Mouse (Mus musculus): ENCODE measurements around the gene Rft1.

The Rft1 gene

DNA sequence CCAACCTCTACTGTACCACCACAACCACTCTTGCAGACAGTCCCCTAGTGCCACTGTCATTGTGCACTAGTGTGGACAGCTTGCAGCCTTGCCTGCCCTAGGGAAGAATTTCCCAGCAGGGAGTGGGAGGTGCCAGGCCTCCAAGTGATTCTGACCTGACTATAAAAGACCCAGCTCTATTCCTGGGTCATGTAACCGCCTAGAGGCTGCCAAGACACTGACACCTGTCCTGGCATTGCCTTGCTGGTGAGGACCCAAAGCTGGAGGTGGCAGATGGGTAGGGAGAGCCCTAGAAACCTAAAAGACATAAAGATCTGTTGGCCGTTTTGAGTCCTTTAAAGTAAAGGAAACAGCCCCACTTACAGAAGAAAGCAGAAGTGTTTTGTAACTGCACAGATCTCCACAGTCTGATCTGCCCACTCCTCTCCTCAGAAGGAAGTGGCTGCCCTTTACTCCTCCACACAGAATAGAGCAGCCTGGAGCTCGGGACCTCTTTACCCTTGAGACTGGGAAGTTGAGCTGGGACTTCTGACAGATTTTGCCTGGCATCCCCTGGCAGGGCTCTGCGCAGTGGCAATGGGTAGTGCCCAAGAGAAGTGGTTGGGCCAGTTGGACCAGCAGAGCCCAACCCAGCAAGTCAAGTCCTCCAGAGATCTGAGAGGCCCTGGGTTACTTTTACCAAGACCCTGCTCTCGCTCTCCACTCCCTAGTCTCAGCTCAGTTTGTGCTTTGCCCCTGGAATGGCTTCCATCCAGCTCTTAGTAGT is 23.2 kb upstream of the Rft1 start:
- peak; percentile 65 for ATAC-seq (ENCODE audit: low TSS enrichment)

DNA sequence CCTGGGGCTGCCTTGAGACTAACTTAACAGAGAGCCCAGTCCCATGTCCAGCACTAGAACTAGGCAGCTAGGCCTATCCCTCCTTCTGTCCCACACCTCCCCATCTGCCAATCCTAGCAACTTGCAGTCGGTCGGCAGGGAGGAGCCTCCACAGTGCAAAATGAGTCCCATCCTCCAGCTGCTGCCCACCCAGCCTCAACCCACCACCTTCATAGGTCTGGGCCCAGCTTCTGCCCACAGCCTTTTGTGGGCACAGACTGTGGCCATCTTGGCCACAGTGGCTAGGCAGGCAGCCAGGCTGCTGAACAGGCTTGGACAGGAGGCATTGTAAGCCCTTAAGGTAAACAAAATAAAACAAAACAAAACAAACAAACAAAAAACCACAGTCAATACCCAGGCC is 22.3 kb upstream of the Rft1 start:
- no peak for ATAC-seq (ENCODE audit: low TSS enrichment)

DNA sequence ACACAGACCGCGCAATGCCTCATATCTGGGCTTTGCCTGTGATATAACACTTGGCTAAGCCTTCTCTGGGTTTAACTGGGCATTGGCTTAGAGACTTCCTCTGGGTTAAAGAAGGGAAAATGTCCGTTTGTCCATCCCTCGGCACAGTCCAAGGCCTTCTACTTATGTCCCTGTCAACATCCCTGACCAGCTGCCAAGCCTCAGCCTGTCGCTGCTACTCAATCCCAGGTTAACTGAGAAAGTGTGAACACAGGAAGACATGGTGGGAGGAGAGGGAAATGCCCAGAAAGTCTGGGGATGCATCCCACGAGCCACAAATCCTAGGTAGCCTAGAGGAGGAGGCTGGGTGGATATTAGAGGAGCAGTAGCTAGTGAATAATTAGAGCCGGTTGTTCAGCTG is 20.5 kb upstream of the Rft1 start:
- ATAC-seq (ENCODE audit: low TSS enrichment), result 0 out of 2 replicates have a peak, but pooled peaks have one; percentile 20

DNA sequence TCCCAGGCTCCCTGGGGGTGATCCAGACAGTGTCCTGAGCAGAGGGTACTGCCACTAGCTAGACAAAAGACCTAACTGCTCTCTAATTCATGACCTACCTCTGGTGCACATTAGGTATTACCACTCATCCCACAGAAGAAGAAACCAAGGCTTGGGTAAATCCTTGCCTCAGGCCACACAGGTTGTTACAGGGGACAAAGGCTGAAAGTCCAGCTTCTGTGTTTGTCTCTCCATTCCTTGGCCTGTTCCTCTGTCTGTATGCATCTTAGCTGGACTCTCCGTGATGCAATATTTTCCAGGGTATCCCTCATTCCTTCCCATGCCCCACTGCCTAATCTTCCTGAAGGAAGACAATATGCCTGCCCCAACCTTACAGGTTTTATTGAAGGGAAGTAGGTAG is 19.7 kb upstream of the Rft1 start:
- ATAC-seq (ENCODE audit: low TSS enrichment), result no peak

DNA sequence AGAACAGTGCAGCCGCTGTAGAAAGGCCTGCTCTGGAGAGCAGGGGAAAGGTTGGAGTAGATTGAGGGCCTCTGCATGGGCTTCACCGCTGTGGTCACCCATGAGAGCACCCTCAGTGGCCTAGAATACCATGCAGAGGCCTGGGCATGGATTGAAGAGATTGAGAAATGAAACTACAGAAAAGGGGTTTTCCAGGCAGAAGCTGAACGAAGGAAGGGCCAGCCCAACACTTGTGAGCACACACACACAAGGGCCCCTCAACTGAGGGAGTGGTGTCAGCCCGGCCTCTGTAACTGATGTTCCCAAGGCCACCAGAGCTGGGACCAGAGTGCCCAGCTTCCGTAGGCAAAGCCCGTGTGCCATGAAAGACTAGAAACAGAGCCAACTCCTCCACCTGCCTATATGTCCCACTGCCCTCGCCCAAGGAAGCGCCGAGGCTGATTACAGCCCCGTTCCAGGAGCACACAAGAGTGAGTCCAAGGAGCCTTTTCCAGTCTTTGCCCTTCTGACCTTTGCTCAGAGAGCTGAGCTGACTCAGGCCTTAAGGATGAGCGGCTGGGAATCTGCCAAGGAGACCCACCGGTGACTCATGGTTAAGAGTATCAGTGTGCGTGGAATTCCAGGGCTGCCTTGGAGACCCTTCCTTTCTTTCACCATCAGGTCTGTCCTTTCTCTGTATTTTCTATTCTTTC is 18.8 kb upstream of the Rft1 start:
- no peak for ATAC-seq (ENCODE audit: low TSS enrichment)

DNA sequence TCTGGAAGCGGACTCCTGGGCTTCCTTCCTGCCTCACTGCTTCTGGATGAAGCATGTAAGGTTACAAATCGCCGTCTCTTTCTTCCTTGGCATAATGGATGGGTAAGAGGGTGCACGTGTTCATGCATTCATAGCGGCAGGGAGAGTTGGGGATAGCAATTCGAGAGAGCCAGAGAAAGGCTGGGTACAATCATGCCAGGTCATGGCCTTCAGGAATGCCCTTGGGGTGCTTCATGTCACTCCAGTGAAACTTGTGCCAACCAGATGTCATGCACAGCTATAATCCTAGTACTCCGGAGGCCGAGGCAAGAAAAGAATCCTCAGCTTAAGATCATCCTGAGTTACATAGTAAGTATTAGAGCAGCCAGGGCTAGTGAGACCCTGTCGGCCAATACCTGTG is 17.7 kb upstream of the Rft1 start:
- no peak for ATAC-seq (ENCODE audit: low TSS enrichment)

DNA sequence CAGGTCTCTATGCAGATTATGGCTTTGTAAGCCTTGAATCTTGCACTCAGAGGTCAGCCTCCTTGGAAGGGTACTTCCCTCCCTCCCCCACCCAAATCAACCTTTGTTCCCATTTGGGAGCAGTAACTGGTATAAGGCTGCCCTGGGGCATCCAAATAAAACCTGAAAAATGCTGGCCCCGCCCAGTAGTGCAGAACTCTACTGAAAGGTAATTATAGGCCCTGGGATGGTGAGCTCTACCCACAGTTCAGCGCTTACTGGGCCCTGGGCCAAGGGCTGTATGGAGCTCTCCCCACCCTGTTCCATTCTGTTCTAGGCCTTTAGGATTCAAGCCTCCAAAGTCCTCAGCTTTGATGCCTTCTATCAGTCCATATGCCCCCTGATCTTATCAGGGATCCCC is 17.1 kb upstream of the Rft1 start:
- ATAC-seq (ENCODE audit: low TSS enrichment), result no peak

DNA sequence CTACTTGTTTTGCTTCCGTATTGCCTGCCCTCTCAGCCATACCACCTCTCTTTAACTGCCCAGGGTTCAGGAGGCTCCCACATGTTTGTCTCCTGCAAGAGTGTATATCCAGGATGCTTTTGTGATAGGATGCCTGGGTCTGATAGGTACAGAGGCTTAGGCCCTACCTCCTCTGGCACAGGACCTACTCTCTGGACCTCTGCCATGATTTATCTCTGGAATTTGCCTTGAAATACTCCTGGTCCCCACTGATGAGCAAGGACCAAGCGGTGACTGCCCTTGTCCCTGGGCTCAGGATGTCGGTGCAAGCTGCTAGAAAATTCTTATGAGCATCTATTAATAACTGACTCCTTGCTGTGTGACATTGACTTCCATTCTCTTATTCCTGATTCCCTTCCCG is 16.2 kb upstream of the Rft1 start:
- ATAC-seq (ENCODE audit: low TSS enrichment), result no peak

DNA sequence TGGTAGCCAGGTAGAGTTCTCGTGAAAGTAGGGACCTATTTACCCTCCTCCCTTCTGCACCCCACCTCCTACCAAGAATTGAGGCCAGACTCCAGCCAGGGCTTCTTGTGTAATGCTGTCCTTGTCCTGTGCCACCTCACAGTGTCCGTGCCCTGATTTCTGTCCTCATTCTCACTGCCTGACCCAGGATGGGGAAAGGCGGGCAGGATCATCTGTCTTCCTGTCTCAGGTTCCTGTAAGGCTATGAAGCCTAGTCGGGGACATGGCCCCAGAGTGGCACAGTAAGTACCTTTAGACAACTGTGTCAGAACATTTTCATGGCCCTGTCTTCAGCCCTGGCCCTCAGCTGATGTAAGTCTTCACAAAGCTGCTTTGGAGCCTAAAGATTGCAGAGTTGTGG is 15.5 kb upstream of the Rft1 start:
- ATAC-seq (ENCODE audit: low TSS enrichment), result no peak

DNA sequence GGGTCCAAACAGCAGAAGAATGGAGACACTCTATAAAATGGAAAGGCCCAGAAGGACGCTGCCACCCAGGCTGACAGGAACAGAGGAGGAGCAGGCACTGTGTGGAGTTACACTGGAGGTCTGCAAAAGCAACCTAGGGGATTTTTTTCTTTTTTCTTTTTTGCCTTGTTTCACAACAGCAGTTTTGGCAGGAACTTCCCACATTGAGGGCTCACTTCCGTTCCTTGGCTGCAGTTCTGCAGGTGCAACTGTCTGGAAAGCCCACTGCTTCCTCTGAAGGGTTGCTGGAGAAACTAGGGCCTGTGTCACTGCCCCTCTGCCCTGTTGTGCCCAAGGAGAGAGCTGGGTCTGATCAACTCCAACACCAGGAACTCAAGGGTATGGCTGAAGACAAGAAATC is 12.4 kb upstream of the Rft1 start:
- no peak for ATAC-seq (ENCODE audit: low TSS enrichment)

DNA sequence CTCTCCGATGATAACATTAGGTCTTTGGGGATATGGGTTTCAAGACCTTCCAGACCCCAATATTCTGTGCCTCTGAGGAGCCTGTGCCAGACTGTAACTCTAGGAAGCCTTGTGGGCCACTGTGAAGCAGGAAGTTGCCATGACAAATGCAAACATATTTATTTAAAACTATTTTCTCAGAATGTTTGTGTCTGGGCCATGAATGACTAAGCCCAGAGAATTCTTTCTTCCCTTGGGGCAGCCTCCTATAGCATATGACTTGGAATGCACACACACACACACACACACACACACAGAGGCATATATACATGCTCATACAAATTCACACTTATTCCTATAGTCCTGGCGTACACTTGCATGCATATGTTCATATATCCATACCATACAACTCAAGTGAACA is 10.1 kb upstream of the Rft1 start:
- no peak for ATAC-seq (ENCODE audit: low TSS enrichment)

DNA sequence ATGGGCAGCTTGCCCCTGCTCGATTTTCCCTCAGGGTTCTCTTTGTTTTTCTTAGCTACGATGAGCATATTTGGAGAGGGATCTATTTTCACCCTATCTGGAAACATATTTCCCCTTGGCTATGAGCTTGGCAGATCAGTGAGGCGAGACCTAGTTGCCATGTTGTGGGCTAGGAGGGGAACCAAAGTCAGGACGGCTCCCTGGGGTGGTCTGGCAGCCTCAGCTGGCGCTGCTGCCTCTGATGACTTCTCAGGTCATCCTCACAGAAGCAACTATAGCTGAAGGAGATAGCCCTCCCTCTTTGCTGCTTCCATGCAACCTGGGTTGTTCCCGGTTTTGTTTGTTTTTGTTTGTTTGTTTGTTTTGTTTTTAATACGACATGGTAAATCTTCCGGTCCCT is 9.1 kb upstream of the Rft1 start:
- no peak for ATAC-seq (ENCODE audit: low TSS enrichment)

DNA sequence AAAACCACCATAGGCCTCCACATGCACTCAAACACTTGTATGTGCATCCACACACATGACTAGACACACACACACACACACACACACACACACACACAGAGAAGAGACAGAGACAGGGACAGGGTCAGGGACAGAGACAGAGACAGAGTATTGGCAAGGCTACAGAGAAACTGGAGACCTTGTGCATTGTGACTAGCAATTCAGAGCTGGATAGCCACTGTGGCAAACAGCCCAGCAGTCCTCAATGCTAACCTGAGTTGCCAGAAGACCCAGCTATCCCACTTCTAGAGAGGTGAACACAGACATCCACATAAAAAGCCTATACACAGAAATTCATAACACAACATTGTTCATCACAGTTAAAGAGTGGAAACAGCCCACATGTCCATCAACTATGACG is 7.7 kb upstream of the Rft1 start:
- no peak for ATAC-seq (ENCODE audit: low TSS enrichment)

DNA sequence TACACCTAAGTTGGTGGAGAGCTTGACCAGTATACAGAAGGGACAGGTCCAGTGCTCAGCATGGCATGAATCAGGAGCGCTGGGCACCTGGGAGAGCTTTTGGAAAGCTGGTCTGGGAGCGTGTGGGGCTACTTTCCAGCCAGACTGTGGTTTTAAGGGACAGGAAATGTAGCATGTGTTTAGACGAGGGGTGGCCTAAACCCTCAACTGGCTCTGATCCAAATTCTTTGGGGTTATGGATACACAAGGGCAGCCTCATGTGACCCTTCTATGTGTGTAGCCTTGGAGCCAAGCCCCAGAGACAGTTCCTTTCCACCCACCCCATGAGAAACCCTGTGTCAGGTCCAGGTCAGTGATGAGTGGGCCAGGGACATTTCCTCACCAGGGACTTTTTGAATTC is 5.7 kb upstream of the Rft1 start:
- no peak for ATAC-seq (ENCODE audit: low TSS enrichment)

DNA sequence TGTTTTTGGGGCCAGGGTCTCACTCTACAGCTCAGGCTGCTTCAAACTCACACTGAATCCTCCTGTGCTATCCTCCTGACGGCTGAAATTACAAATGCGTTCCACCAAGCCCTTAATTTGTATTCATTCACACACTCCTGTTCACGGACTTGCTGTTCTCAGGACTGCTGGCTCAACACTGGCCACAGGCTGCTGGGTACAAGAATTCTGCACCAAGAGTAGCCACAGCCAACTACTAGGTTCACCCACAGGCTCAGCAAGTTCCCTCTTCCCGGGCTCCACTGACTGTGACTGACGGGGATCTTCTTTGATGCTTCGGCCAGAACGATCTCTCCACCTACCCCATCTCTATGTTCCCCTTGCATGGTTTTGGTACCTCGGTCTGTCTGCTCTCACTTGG is 4.4 kb upstream of the Rft1 start:
- ATAC-seq (ENCODE audit: low TSS enrichment), result no peak

DNA sequence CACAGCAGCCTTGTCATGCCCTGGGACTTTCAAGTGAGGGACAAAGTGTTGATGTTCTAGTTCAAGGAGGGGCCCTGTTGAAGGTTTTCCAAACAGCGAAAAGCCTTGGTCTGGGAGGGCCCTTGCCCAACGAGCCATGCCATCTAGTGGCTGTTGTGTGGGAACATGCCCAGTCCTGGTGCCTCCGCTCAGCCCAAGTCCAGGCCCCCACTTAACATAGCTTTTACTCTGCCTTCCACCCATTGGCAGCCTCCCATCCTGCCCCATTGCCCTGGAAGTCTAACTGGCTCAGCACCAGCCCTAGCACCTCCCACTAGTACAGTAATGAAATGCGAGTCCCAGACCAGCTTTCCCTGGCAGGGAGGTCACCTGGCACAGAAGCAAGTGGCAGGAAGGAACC is 3.2 kb upstream of the Rft1 start:
- ATAC-seq (ENCODE audit: low TSS enrichment), result peak; percentile 23; the same call in 1 of the 2 replicates

DNA sequence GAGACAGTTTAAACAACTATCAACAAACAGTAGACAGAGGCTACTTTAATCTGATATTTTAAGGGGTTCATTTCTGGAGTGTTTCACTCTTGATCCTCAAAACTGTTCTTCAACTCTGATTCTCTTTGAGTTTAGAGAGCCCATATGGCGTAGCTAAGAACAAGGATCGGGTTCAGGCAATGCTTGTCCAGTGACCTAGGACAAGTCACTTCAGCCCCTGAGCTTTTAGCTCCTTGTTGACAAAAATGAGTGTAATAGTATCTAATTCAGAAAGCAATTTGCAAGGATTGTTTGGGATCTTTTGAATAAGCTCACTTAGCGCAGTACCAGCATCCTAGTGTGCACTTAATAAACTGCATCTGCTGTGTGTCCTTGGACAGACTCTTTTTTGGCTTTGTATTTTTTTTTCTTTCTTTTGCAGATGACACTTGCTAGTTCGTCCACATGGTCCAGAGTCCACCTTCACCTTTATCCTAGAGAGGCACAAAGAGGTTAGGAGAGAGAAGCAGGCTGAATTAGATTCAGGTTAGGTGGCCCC is 600 bp downstream of the Rft1 start:
- ATAC-seq (ENCODE audit: low TSS enrichment), result no peak

DNA sequence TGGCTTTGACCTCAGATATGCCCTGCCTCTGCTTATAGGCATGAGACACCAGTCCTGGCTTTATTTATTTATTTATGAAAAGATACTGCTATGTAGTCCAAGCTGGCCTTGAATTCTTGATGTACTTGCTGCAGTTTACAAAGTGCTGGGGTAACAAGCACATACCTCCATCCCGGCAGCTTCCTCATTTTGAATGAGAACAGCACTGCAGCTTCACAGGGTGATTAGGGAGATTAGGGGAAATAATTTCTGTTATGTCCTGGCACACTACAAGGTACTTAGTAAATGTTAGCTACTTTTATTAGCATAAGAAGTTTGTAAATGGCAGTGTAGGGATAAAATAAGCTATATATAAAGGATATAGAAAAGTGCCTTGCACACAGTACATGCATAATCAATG is 1.4 kb downstream of the Rft1 start:
- ATAC-seq (ENCODE audit: low TSS enrichment), result no peak

DNA sequence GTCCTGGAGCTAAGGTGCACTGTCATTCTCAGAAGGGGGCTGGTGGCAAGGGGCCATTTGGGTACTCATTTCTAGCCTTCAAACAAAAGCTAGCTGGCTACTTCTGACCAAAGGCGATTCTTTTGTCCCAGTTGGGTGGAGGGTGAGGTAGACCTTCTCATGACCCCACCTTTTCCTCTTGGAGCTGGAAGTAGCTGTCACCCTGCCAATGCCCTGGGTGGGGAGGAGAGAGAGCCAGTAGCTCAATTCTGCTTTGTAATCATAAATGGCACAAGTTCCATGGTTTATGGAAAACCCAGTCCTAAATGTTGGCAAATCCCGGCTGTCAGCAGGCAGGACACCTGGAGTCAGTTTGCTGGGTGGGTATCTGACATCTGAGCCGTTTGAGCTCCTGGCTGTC is 11.9 kb downstream of the Rft1 start:
- no peak for ATAC-seq (ENCODE audit: low TSS enrichment)

DNA sequence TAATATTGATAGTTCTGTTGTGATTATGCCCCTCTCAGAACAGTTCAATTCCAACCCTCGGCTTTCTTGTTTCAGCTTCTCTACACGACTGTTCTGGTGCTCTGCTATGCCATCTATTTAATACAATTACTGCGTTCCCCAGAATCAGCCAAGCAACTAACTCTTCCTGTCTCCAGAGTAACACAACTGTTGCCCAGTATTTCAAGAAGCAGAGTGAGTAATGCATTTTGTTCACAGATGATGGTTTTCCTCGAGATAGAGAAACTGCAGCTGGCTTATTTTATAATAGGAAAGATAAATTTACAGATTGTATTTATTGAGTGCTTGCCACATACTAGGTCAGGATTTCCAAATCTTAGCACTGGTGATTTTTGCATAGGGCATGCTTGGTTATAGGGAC is 12.4 kb downstream of the Rft1 start:
- no peak for ATAC-seq (ENCODE audit: low TSS enrichment)

DNA sequence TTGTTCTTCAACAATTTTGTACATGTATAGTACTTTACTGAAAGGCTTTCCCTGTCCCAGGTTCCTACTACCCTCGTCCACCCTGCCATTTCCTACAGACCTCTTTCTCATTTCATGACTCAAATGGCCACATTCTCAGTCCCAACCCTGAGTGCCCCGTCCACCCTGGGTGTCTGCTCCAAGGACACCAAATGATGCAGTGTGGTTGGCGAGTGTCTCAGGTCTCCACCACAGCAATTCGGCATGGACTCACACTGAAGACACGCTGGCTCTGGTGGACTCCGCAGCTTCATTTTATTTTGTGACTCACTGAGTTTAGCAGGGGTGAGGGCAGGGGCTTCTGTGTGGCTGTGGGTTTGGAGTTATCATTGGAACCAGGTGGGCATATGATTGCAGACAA is 16.0 kb downstream of the Rft1 start:
- no peak for ATAC-seq (ENCODE audit: low TSS enrichment)

DNA sequence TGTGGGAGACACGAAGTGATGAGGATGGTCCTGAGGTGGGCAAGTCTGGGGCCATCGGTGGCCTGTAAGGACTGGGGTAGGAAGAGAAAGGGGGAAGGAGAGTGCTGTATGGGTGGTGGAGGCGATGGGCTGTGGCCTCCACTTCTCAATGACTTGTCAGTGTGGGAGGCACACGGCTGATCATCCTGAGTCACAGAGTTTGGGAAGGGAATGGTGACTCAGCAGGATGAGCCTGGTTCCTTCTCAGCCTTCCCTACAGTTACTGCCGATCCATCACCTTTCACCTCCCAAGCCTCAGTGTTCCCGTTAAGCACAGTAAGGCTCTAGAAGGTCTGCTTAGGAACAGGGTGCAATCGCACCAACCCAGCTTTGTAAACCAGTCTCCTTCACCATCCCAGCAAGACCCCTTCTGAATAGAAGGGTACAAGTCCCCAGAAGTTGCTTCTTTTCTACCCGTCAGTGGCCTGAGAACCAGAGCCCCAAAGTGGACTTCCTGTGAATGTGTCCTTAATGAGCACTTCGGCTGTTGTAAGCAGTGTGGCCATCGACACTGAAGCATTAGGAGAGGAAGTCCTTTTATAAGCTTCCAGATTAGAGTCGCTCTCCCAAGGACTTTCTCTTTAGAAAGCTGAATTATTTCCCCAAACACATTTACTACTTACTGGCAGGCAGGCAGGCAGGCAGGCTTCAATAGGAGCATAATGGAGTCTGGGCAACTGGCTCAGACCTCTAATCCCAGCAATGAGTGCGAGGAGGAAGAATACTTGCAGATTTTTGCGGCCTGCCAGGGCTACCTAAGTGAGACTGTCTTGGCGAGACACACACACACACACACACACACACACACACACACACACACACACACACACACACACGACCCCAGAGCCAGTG is 17.2 kb downstream of the Rft1 start:
- ATAC-seq (ENCODE audit: low TSS enrichment), result peak; percentile 76

DNA sequence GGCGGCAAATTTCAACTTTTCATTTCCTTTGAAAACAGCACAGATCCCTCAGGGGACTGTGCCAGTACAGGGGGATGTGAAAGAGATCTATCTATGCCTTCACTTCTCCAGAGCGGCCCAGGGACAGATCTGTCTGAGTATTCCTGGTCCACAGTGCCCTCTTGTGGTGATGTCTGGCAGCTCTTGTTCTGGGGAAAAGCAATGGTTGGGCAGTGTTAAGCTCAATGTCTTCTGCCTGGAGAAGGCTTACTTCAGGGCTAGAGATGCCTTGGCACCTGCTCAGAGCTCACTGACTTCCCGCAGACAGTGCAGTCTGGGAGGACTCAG is 17.8 kb downstream of the Rft1 start:
- peak; percentile 89 for ATAC-seq (ENCODE audit: low TSS enrichment)
